Mouse (Mus musculus) spleen, adult 2 months (tissue): ENCODE data around the gene Srgap2. TPM values are rescaled to one million over a fixed set of nuclear protein-coding genes. Genes with fewer than 3 reads are reported as not detected.

Experiments used
- DNase-seq, 2 experiments: peaks; one replicate each; pipeline versions ENCODE4 v3.0.0 to v3.0.0-alpha.2; 2012 to 2021; ENCODE audit warnings: low spot score in 2 of 2, low read depth in 1 of 2
- H3K27ac ChIP-seq: fragments of 200-500 bp; 2 replicates; pipeline ENCODE4 v1.5.1; 2012; ENCODE audit warnings: low read length, inconsistent platforms; ENCODE audit not compliant: insufficient read depth
- H3K27me3 ChIP-seq: fragments of 200-500 bp; 2 replicates; pipeline ENCODE4 v1.6.1; 2012; ENCODE audit warnings: mild to moderate bottlenecking, moderate library complexity, low read length, inconsistent platforms; ENCODE audit not compliant: control insufficient read depth, insufficient read depth
- H3K36me3 ChIP-seq: fragments of 200-500 bp; 2 replicates; pipeline ENCODE4 v1.6.1; 2012; ENCODE audit warnings: mild to moderate bottlenecking, low read length, inconsistent platforms; ENCODE audit not compliant: control insufficient read depth, insufficient read depth
- H3K4me1 ChIP-seq: fragments of 200-500 bp; 2 replicates; pipeline ENCODE4 v1.6.1; 2011; ENCODE audit warnings: inconsistent platforms; ENCODE audit not compliant: control insufficient read depth, insufficient read depth, insufficient read length
- H3K4me3 ChIP-seq: fragments of 200-500 bp; 2 replicates; pipeline ENCODE4 v1.5.1; 2011; ENCODE audit warnings: mild to moderate bottlenecking, inconsistent platforms; ENCODE audit not compliant: insufficient read depth, insufficient read length; ENCODE audit errors: extremely low read depth
- CTCF ChIP-seq: fragments of 200-500 bp; IDR thresholded peaks from 2 replicates; pipeline ENCODE4 v1.5.1; 2011; ENCODE audit warnings: mild to moderate bottlenecking, inconsistent platforms; ENCODE audit not compliant: insufficient read depth, insufficient read length, insufficient replicate concordance; ENCODE audit errors: extremely low read depth
- POLR2A ChIP-seq: fragments of 200-500 bp; IDR thresholded peaks from 2 replicates; pipeline ENCODE4 v1.6.1; 2011; ENCODE audit warnings: low read depth, low read length, inconsistent platforms
- WGBS: fragments of 180-500 bp; shearing (Covaris S2); methylation state at CpG from one replicate; pipeline ENCODE4 v1.1.7; 2018; 5-methylcytosine and 5-hydroxymethylcytosine counted together
- polyA plus RNA-seq: library from polyadenylated mRNA; depleted of rRNA; stranded (reverse); fragments of >200 nt; gene quantifications from 2 replicates; pipeline ENCODE4 v1.2.3, GENCODE M21; 2012

The Srgap2 gene
- polyA plus RNA-seq, 1 experiment, result 11.0 TPM

DNA sequence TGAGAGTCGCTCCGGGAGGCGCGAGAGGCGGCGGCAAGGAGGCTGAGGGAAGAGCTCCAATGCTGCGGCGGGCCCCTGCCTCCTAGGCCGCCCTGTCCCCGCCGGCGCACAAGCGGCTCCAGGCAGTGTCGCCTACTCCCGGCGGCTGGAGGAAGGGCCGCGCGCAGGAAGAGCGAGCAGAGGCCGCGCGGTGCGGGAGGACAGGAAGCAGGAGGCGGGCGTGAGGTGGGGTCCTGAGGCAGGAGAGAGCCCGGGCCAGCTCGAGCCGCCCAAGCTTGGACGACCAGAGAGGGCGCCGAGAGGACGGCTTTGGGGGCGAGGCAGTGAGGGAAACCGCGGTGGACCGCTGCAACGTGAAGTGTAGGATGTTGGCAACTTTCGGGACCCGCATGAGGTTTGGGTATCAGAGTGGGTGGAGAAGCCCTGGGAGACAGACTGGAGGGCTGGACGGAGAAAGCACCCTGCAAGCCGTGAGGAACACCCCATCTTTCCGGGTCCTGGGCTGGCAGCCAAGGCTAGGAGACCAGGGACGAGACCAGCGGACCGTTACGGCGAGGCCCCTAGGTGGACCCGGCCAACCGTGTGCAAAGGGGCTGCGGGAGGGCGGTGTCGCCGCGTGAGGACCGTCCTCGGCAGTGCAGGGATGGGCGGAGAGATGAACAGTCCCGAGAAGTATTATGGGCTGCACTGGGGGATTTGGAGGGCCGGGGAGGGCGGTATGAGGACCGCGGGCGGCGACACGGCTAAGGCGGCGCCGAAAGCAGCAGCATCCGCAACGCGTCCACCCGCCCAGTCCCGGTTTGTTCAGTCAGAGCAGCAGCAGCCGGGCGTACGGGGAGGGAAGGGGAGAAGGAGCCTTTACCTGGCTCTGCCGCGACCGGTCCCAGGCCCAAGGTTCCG is 531 bp downstream of the Srgap2 start:
- H3K4me3 ChIP-seq, result peak overlapping the region; percentile 90
- H3K27ac ChIP-seq, result peak overlapping the region; percentile 91
- H3K27me3 ChIP-seq, result no peaks in the 10 kb centered on the region
- WGBS, result under 1% methylated on average over 81 of the region's 81 CpGs
- peak; percentile 8 to 46 for DNase-seq
- H3K36me3 ChIP-seq, result no peaks in the 10 kb centered on the region
- H3K4me1 ChIP-seq, result peaks cover 10% of the 10 kb centered on the region
- no peak for TF ChIP-seq POLR2A
- no peak for TF ChIP-seq CTCF

GRCm38 (mm10) chr1:131525586-131526271 is 1.4 kb downstream of the Srgap2 start:
- H3K36me3 ChIP-seq, result no peaks in the 10 kb centered on the region
- H3K27ac ChIP-seq, result peak overlapping the region; percentile 91
- TF ChIP-seq POLR2A (no peak), CTCF (no peak)
- WGBS, result 1% methylated on average over 41 of the region's 41 CpGs
- peak overlapping the region; percentile 90 for H3K4me3 ChIP-seq
- H3K27me3 ChIP-seq, result no peaks in the 10 kb centered on the region
- peak in 1 of 2 experiments; percentile 5 for DNase-seq
- peaks cover 10% of the 10 kb centered on the region for H3K4me1 ChIP-seq

GRCm38 (mm10) chr1:131525101-131525585 is 2.0 kb downstream of the Srgap2 start:
- 2% methylated on average over 26 of the region's 26 CpGs for WGBS
- no peak overlapping the region for H3K27ac ChIP-seq
- peak in 1 of 2 experiments; percentile 47 for DNase-seq

GRCm38 (mm10) chr1:131523794-131524193 is 3.4 kb downstream of the Srgap2 start:
- no peak for TF ChIP-seq POLR2A
- no peak for TF ChIP-seq CTCF
- Histone ChIP-seq H3K4me1 (peaks cover 10% of the 10 kb centered on the region), H3K4me3 (no peak overlapping the region), H3K36me3 (no peaks in the 10 kb centered on the region), H3K27ac (no peak overlapping the region), H3K27me3 (no peaks in the 10 kb centered on the region)
- WGBS, result 83% methylated on average over 3 of the region's 3 CpGs
- DNase-seq, result no peak

More at GRCm38 (mm10) chr1:131525101-131525585, 2.0 kb downstream of the Srgap2 start:
- Histone ChIP-seq H3K4me1 (peaks cover 10% of the 10 kb centered on the region), H3K36me3 (no peaks in the 10 kb centered on the region), H3K4me3 (peak overlapping the region; percentile 90), H3K27me3 (no peaks in the 10 kb centered on the region)
- TF ChIP-seq CTCF (no peak), POLR2A (no peak)

GRCm38 (mm10) chr1:131516588-131516987 is 10.6 kb downstream of the Srgap2 start:
- DNase-seq, result no peak
- no peaks in the 10 kb centered on the region for H3K27me3 ChIP-seq
- TF ChIP-seq POLR2A (no peak), CTCF (no peak)
- no peak overlapping the region for H3K4me3 ChIP-seq
- no peaks in the 10 kb centered on the region for H3K4me1 ChIP-seq
- no peaks in the 10 kb centered on the region for H3K36me3 ChIP-seq
- H3K27ac ChIP-seq, result no peak overlapping the region
- 86% methylated on average over 3 of the region's 3 CpGs for WGBS

DNA sequence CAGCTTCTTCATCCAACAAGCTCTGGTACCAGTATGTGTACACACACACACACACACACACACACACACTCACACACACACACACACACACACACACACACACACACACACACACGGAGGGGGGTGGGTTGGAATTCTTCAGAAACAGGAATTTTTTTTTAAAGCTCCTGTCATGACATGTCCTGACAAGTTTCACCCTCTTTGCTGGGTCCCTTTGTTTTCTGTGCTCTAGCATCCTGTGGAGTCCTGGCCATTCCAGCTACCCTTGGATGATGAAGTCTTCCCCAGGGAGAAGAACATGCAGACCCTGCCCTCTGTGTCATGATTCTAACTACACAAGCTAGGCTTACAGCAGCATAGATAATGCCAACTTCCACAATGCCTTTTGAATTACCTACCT is 13.0 kb downstream of the Srgap2 start:
- no peak overlapping the region for H3K27ac ChIP-seq
- DNase-seq, result no peak
- H3K4me1 ChIP-seq, result no peaks in the 10 kb centered on the region
- H3K4me3 ChIP-seq, result no peak overlapping the region
- no peaks in the 10 kb centered on the region for H3K27me3 ChIP-seq
- no peak for TF ChIP-seq POLR2A
- no peak for TF ChIP-seq CTCF
- WGBS, result 82% methylated on average over 1 of the region's 1 CpGs
- no peaks in the 10 kb centered on the region for H3K36me3 ChIP-seq

DNA sequence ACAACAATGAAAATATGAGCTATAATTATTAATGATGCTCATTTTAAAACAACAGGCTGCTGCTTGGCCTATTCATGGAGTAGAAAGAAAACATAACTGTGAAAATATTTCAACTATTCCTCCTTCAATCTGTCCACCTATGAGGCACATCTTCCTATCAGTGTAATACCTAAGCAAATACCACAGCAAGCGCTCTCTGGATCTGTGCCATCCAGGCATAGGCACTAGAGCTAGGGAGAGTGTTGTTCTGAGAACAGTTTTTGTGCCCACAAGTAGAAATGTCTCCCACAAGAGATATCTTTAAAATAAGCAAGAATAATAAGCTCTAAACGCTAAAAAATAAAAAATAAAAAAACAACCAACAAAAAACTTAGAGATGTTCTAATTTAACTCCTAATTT is 14.0 kb downstream of the Srgap2 start:
- Histone ChIP-seq H3K36me3 (no peaks in the 10 kb centered on the region), H3K4me1 (no peaks in the 10 kb centered on the region), H3K27me3 (no peaks in the 10 kb centered on the region), H3K27ac (no peak overlapping the region), H3K4me3 (no peak overlapping the region)
- TF ChIP-seq POLR2A, result no peak
- TF ChIP-seq CTCF, result no peak
- no peak for DNase-seq
- 94% methylated on average over 2 of the region's 2 CpGs for WGBS
